Mouse (Mus musculus): ENCODE data around the gene Asb5. TPM values are rescaled to one million over a fixed set of nuclear protein-coding genes. Genes with fewer than 3 reads are reported as not detected.

Gene Asb5
- polyA plus RNA-seq (2011; ENCODE audit: insufficient read depth, insufficient read length, low replicate concordance, missing spikeins): not detected in 2 replicates

DNA sequence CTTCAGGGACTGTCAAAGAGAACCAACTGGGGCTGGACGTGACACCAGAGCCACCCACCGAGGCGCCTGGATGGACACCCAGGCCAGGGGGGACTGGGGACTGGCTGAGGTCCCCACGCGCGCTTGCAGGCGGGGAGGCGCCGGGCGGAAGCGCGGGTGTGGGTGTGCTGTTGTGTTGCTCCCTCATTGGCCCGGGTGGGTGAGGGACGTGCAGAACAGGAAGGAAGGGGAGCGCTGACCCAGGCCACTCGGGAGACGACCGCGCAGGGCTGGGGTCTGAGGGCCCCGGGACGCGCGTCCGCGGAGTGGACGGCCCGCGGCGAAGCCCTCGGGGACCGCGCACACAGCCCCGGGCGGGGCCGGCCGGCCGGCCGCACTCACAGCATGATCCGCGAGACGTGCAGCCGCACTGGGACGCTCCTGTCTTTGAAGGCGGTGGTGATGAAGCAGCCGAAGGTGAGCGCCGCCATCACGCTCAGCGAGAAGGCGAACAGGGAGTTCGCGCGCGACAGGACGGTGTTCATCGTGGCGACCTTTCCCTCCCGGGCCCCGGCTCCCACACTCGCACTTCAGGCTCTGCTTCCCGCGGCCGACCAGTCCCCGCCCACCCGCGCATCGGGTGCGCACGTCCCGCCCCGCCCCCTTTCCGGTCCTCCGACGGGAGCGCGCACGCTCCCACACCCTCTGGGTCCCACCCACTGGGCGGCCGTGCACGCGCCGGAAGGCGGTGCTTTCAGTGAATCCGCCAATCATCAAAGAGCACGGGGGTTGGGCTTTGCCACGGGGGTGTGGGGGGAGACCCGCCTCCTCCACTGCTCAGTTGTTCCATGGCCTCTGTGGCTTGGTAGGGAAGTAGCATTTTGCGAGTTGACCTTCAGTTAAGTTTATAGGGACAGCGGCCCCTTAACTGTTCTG is at the start of gene Asb5, which contains the start of gene Spcs3:
Gene Asb5, plus strand, starts transcription at position 199 of the 915 bp plus-strand sequence.
Gene Spcs3, minus strand, starts transcription at position 617 of the 915 bp plus-strand sequence.
- under 1% methylated on average over 88 of the region's 89 CpGs for WGBS
- Histone ChIP-seq H3K4me3 (replicated peaks; ENCODE audit: control insufficient read depth, low read depth, low read length) (peak within 1 kb of the TSS; percentile 97), H3K27ac (ENCODE audit: control insufficient read depth, insufficient read depth, low read depth, low read length, poor library complexity) (peak within 1 kb of the TSS; percentile 86), H3K4me1 (ENCODE audit: control insufficient read depth, insufficient read depth, low read length) (no peaks in the 10 kb centered on the region; the same call in 1 of the 2 replicates)
- TF ChIP-seq POLR2A (IDR thresholded peaks at IDR 0.05; ENCODE audit: borderline replicate concordance, control insufficient read depth, low read depth, low read length) (peak; percentile 62; the same call in 1 of the 2 replicates), CTCF (IDR thresholded peaks at IDR 0.05; ENCODE audit: control insufficient read depth, insufficient read depth, low read length) (no peak)

DNA sequence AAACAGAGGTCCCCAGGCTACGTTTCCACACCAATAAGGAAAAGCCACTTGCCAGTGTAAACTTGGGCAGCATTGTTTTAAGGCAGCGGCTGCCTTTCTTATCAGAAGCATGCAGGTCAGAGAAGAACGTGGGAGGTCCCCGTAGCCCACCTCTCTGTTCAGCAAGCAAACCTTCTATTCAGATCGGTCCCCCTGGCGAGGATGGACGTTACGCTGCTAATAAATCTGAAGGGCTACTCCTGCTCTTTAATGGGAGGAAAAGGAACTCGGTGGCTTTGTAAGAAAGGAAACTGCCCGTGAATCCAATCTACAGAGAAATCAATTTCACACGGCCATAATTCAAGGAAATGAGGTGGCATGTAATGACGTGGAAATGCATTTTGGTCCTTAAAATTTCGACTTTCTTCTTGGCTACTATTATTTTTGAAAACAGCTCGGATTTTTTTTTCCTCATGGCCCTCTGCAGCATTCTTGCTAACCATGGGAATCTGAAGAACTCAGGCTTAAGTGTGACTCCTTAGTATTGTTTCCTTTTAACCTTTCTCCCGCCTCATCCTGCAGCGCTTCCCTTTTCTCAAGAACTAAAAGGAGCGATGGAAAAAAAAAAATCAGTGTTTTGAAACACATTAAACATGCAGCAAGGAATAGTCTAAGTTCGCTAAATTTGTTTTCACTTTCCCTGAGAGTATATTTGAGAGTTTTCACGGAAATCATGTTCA is 42.7 kb upstream of the Asb5 start:
- TF ChIP-seq CTCF (IDR thresholded peaks at IDR 0.05; ENCODE audit: control insufficient read depth, insufficient read depth, low read length) (no peak), POLR2A (IDR thresholded peaks at IDR 0.05; ENCODE audit: borderline replicate concordance, control insufficient read depth, low read depth, low read length) (no peak)
- no peak overlapping the region for H3K4me3 ChIP-seq (replicated peaks; ENCODE audit: control insufficient read depth, low read depth, low read length)
- WGBS: 4% methylated on average over 19 of the region's 19 CpGs
- no peak overlapping the region for H3K27ac ChIP-seq (ENCODE audit: control insufficient read depth, insufficient read depth, low read depth, low read length, poor library complexity)
- H3K4me1 ChIP-seq (ENCODE audit: control insufficient read depth, insufficient read depth, low read length): no peaks in the 10 kb centered on the region

DNA sequence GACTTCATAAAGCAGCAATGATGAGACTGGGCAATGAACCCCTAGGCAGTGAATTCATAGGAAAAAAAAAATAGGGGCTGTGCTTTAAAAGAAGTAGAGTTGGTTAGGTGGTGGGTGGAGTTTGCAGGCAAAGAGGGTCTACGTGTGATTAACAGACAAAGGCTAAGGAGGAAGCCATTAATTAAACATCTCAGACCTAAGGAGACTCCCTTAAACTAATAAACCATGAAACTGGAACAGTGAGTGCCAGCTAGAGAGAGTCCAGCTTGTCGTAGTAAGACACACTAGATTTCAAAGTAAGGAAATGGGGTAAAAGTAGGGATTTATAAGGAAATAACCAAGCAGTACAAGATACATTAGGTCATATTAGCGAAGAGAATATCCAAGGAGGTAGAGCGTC is 40.9 kb upstream of the Asb5 start:
- H3K27ac ChIP-seq (ENCODE audit: control insufficient read depth, insufficient read depth, low read depth, low read length, poor library complexity): no peak overlapping the region
- WGBS: 81% methylated on average over 4 of the region's 4 CpGs
- H3K4me3 ChIP-seq (replicated peaks; ENCODE audit: control insufficient read depth, low read depth, low read length): no peak overlapping the region
- no peaks in the 10 kb centered on the region for H3K4me1 ChIP-seq (ENCODE audit: control insufficient read depth, insufficient read depth, low read length)
- TF ChIP-seq POLR2A (IDR thresholded peaks at IDR 0.05; ENCODE audit: borderline replicate concordance, control insufficient read depth, low read depth, low read length) (no peak), CTCF (IDR thresholded peaks at IDR 0.05; ENCODE audit: control insufficient read depth, insufficient read depth, low read length) (no peak)

DNA sequence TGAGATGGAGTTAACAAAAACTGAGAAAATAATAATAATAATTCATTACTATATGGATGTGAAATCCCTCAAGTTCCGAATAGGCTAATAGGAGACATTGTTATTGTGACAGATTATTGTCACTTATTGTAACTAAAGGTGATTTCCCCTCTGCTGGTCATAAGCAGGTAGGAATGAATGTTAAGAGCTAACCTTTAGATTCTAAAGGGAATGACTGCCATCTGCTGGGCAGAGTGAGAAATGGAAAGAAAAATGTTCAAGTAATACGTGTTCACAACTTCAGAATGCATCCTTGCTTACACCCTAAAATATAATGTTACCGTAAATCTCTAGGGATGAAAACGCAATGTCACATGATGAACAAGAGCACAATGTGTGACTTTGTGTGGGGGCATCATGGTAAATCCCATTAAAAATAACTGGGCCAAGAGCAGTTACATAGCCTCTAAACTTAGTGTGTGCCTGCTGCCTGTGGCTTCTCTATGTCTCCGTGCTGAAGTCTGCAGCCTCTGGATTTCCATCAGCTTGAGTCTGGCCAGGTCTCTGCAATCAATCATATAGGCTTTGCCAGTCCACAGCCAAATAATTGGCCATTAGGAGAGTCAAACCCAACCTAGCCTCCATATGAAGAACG is 38.2 kb upstream of the Asb5 start:
- no peak overlapping the region for H3K4me3 ChIP-seq (replicated peaks; ENCODE audit: control insufficient read depth, low read depth, low read length)
- 25% methylated on average over 6 of the region's 6 CpGs for WGBS
- TF ChIP-seq POLR2A (IDR thresholded peaks at IDR 0.05; ENCODE audit: borderline replicate concordance, control insufficient read depth, low read depth, low read length): no peak
- 0 out of 2 replicates have a peak, but pooled peaks have one; percentile 12 for TF ChIP-seq CTCF (IDR thresholded peaks at IDR 0.05; ENCODE audit: control insufficient read depth, insufficient read depth, low read length)
- H3K4me1 ChIP-seq (ENCODE audit: control insufficient read depth, insufficient read depth, low read length): no peaks in the 10 kb centered on the region
- no peak overlapping the region for H3K27ac ChIP-seq (ENCODE audit: control insufficient read depth, insufficient read depth, low read depth, low read length, poor library complexity)

DNA sequence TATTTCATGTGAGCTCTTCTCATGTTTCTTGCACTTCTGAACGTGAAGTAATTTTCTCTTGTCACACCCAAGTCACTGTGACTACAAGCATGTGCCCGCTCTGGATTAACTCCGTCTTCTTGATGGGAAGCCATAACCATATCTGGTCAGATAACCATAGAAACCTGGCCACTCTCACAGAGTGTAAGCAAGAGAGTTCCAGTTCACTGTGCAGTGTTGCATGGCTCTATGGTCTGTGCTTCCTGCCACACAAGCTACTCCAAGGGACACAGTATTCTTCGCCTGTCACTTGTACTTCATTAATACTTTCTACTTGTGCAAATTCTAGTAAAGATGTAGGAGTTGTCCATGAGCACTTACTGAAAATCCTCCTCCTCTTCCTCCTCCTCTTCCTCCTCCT is 37.4 kb upstream of the Asb5 start:
- TF ChIP-seq CTCF (IDR thresholded peaks at IDR 0.05; ENCODE audit: control insufficient read depth, insufficient read depth, low read length): no peak
- no peak for TF ChIP-seq POLR2A (IDR thresholded peaks at IDR 0.05; ENCODE audit: borderline replicate concordance, control insufficient read depth, low read depth, low read length)
- no peak overlapping the region for H3K27ac ChIP-seq (ENCODE audit: control insufficient read depth, insufficient read depth, low read depth, low read length, poor library complexity)
- 75% methylated on average over 4 of the region's 4 CpGs for WGBS
- H3K4me3 ChIP-seq (replicated peaks; ENCODE audit: control insufficient read depth, low read depth, low read length): no peak overlapping the region
- H3K4me1 ChIP-seq (ENCODE audit: control insufficient read depth, insufficient read depth, low read length): no peaks in the 10 kb centered on the region

DNA sequence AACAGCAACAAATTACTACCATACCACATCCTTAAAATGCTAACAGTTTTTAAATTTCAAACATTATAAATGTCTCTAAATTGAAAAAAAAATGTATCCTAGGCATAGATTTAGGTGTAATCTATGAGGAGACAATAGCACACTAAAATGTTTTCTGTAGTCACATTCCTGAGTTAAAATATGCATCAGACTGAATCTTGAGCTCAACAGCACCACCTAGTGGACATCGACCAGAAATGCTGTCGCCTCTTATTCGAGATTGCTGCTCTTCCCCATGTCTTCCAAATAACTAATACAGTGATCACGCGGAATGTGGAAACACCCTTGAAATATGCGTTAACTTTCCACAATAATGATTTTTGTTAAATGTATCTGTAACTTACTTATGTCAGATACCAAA is 36.3 kb upstream of the Asb5 start:
- TF ChIP-seq POLR2A (IDR thresholded peaks at IDR 0.05; ENCODE audit: borderline replicate concordance, control insufficient read depth, low read depth, low read length) (no peak), CTCF (IDR thresholded peaks at IDR 0.05; ENCODE audit: control insufficient read depth, insufficient read depth, low read length) (peak; percentile 44)
- no peak overlapping the region for H3K4me3 ChIP-seq (replicated peaks; ENCODE audit: control insufficient read depth, low read depth, low read length)
- no peaks in the 10 kb centered on the region for H3K4me1 ChIP-seq (ENCODE audit: control insufficient read depth, insufficient read depth, low read length)
- 6% methylated on average over 6 of the region's 6 CpGs for WGBS
- H3K27ac ChIP-seq (ENCODE audit: control insufficient read depth, insufficient read depth, low read depth, low read length, poor library complexity): no peak overlapping the region

DNA sequence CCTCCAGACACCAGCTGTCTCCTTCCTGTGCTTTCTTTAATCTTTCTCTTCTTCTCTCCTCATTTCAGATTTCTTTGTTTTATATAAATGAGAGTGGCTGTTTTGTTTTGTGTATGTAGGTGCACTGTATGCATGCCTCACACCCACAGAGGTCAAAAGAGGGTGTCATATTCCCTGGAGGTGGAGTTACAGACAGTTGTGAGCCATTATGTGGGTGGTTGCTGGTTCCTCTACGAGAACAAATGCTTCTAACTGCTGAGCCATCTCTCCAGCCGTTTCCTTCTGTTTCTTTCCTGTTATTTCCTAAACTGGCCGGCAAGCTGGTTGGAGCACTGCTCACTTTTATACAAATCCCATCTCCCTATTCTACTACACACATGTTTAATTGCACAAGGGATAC is 35.5 kb upstream of the Asb5 start:
- TF ChIP-seq POLR2A (IDR thresholded peaks at IDR 0.05; ENCODE audit: borderline replicate concordance, control insufficient read depth, low read depth, low read length) (no peak), CTCF (IDR thresholded peaks at IDR 0.05; ENCODE audit: control insufficient read depth, insufficient read depth, low read length) (no peak)
- no peaks in the 10 kb centered on the region for H3K4me1 ChIP-seq (ENCODE audit: control insufficient read depth, insufficient read depth, low read length)
- H3K27ac ChIP-seq (ENCODE audit: control insufficient read depth, insufficient read depth, low read depth, low read length, poor library complexity): no peak overlapping the region
- 56% methylated on average over 3 of the region's 3 CpGs for WGBS
- no peak overlapping the region for H3K4me3 ChIP-seq (replicated peaks; ENCODE audit: control insufficient read depth, low read depth, low read length)

Data from bone marrow, adult 2 months (tissue).